Comparison of ENCODE assay signal across 1 mouse cellular context in the genomic region with DNA sequence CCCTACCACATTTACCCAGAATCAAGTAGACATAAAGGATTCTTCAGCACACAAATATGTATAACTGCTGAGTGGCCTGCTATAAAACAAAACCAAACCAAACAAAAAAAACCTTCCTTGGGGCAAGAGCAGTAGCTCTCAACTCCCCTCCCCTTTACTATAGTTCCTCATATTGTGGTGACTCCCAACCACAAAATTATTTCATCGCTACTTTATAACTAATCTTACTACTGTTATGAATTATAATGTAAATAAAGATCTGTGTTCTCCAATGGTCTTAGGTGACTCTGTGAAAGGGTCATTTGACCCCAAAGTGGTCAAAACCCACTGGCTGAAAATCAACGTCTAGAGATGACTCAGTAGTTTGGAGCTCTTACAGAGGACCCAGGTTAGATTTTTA.
TF ChIP-seq lines count a peak whose summit lies in the region.

No protein-coding gene starts in this region.

TF ChIP-seq in MEL, 35 proteins besides CTCF, POLR2A, EP300 and RAD21 (continued from another document):
- TF ChIP-seq ZNF384 (IDR thresholded peaks at IDR 0.05; ENCODE audit: low read depth, low read length) (peak; percentile 61), ZKSCAN1 (IDR thresholded peaks at IDR 0.05; ENCODE audit: low read depth, low read length) (no peak), MXI1 (IDR thresholded peaks at IDR 0.05; ENCODE audit: low read depth, low read length) (no peak)
